Mouse (Mus musculus): ENCODE data around the gene Kcnk4. TPM values are rescaled to one million over a fixed set of nuclear protein-coding genes. Genes with fewer than 3 reads are reported as not detected.

The Kcnk4 gene
- polyA plus RNA-seq (2012): 0.05 TPM in 1 of 2 replicates, not detected in the other

DNA sequence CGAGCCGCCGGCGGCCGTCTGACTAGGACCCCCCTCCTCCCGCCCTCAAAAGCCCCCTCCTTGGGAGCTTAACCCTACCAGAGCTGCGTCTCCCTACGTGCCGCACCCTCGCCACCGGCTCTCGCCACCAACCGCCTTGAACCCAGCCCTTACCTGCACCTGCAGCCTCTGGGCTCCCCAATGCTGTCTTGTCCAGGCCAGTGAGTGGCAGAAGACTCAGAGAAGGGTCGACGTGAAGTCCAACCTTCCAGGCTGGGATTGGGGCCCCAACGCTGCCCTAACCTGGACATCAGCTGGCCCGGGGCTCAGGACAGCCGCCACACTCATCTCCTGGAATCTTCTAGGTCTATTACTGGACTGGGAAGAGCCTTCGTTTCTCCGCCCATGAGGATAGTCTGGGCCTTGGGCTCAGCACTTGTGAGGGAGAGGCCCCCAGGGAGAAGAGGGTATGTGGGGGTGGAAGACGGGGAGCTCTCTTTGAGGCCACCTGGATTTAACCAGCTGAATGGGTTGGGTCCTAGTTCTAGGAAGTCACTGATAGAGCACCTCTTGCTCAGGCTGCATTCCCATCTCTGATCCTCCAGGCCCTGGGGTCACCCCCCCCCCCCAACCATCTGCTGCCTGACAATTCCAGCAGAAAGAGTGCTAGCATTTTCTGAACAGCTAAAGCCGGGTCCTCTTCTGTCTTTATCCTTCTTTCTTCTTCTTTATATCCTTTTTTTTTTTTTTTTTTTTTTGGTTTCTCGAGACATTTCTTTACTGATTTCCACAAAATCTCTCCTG lies at the start of gene Kcnk4:
Gene Kcnk4 (minus strand): TSS at position 321 of the 783 bp plus-strand sequence.
- no peak for TF ChIP-seq GATA1 (IDR thresholded peaks at IDR 0.05; ENCODE audit: low read length)

DNA sequence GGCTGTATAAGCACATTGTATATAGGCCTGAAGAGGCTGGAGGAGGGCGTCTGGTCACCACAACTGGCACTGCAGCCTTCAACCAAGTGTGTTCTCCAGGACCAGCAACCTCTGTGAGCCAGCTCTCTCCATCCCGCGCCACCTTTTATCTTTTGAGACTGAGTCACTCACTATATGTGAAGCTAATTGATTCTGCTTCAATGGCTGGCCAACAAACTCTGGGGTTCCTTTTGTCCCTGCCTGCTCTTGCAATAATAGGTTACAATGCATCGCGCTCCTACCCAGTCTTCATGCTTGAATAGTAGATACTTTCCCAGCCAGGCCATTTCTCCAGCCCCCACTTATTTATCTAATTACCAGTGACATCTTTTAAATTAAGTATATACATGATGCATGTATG lies 49.3 kb upstream of the Kcnk4 start:
- TF ChIP-seq GATA1 (IDR thresholded peaks at IDR 0.05; ENCODE audit: low read length): no peak

DNA sequence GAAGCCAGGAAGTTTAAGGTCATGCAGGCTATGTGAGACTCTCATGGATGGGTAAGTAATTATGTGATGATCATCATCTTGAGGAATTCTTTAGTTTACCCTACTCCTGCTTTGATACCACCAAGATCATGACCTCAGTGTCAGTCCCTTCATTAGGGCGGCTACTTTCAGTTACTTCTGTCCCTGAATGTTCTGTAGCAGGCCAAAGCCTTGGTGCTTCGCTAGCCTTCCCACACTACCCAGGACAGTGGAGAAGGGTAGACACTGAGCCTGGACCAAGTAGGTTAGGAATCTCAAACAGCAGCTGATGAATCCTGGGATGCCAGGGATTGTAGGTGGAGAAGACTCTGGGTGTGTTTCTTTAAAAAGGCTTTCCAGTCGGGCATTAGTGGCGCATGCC lies 47.1 kb upstream of the Kcnk4 start:
- no peak for TF ChIP-seq GATA1 (IDR thresholded peaks at IDR 0.05; ENCODE audit: low read length)

DNA sequence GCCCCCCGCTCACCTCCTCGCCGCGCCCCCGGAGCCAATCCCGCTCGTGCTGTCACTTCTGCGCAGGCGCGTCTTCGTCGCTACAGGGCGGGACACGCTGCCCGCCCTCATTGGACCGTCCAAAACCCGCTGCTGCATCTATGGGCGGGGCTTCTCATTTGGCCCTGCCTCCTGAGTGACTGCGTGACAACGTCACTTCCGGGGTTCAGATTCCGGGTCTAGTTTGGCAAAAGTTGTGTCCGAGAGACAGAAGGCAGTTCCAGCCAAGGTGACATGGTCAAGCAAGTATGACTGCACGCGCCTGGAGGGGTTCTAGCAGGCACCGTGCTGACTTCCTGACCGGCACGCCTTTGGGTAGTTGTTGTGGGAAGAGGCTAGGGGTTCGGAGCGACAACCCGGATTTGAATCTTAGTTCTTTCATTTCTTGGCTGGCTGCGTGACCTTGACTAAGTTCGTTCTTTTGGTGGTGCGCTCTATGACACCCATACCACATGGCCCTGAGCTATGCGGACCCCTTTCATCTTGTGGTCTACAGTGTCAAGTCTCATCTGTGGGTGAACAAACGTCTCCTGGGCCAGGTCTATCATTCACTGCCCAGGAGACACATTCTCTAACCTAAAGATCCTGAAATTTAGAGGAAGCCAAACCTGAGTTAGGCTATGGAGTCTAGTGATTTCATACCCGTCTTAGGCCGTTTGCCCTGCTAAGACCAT lies 46.2 kb upstream of the Kcnk4 start, which contains the start of gene Fkbp2:
Gene Fkbp2 (minus strand): TSS at position 121 of the 713 bp plus-strand sequence.
- TF ChIP-seq GATA1 (IDR thresholded peaks at IDR 0.05; ENCODE audit: low read length): no peak

DNA sequence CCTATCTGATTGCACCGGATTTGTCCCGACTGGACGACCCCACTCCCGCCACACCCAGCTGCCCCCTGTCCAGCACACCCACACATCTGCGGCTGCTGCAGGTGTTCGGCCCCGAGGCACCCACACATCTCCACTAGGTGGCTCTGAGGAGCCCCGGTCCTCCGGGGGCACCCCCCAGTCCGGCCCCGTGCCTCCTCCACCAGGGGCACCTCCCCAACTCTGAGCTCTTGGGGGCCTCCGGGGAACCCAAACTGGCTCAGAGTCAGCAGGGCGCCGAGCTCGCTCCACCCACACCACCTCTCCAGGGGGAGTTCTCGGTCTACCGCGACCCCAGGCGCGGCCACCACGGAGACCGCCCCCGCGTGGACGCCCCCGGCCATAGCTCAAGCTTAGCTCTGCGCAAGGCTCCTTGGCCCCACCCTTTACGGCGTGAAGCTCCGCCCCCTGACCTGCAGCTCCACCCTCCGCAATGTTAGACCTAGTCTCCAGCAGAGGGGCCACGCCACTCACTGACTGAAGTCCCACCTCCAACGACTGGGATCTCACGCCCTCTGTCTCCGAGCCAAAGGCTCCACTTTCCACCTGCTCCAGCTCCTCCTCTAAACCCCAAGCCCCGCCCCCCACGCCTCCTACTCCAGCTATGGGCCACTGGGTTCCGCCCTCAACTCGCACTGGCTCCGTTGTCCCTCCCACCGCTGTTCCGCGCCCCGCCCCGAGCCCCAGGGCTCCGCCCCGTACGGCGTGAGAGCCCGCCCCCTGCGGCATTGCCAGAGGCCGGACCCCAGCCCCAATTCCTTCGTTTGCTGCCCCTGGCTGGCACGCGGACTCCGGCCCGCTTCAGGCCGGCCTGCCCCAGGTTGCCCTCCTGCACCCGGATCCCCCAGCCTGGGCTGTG lies 45.4 kb upstream of the Kcnk4 start:
- no peak for TF ChIP-seq GATA1 (IDR thresholded peaks at IDR 0.05; ENCODE audit: low read length)

DNA sequence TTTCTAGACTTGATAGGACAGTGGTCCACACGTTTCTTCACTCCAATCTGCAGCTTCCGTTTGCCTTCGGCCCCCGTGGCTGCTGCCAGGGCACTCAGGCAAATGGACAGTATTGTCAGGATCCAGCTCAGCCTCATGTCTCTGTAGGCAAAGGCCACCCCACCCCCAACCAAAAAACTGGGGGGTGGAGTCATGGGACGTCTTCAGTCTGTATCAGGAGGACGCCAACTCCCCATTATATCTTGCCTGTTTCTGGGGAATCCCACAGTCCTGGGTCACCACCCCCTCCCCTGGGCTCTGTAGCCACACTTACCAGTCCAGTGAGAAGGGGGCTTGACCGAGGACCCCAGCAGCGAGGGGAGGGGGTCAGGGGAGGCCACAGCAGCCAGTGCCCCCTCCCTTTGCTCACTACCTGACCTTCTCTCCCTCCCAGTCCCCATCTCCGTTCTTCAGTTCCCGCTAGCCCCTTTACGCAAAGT lies 44.7 kb upstream of the Kcnk4 start:
- TF ChIP-seq GATA1 (IDR thresholded peaks at IDR 0.05; ENCODE audit: low read length): no peak

DNA sequence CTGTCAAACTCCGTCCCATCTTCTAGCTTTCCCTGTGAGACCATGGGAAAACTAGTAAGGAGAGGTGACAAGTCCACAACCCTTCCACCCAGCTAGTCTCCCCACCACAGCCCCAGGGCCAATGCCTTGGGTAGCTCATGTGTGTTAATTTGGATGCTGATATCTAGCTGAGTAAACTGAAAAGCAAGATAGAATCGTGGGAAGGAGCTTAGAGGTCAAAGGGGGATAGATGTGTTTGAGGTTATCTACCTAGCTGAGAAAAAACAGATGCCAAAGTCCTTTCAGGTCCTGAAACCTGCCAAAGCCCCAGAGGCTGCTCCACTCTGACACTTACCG lies 44.3 kb upstream of the Kcnk4 start:
- no peak for TF ChIP-seq GATA1 (IDR thresholded peaks at IDR 0.05; ENCODE audit: low read length)

DNA sequence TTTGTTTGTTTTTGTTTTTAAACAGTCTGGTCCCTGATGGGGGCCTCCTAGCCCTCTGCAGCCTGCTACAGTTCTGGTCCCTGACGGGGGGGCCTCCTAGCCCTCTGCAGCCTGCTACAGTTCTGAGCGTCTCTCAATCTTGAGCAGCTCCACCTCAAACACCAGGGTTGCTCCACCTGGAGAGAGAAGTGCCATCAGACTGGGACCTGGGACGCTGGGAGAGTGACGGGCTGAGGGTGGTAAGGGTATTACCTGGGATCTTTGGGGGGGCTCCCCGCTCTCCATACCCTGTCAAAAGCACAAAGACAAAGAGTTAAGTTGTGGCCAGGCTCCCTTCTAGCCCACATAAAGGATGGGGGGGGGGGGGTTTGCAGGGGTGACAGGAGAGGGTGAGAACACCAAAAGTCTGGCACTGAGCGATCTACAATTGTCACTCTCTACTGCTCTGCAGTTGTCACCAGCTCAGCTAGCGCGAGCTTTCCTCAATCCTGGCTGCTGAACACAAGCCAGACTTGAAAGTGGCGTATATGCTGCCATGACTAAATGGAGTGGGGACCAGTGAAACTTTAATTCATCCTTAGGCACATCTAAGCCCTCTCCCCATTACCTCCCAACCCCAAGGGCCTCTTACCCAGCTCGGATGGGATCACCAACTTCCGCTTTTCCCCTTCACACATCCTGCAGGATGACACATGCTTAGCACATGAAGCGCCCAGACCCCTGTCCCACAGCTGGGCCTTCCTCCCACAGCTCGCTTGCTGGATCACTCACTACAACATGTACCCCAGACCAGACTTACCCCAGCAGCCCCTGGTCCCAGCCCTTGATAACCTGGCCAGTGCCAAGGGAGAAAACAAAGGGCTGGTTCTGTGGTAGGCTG lies 43.7 kb upstream of the Kcnk4 start:
- TF ChIP-seq GATA1 (IDR thresholded peaks at IDR 0.05; ENCODE audit: low read length): no peak

DNA sequence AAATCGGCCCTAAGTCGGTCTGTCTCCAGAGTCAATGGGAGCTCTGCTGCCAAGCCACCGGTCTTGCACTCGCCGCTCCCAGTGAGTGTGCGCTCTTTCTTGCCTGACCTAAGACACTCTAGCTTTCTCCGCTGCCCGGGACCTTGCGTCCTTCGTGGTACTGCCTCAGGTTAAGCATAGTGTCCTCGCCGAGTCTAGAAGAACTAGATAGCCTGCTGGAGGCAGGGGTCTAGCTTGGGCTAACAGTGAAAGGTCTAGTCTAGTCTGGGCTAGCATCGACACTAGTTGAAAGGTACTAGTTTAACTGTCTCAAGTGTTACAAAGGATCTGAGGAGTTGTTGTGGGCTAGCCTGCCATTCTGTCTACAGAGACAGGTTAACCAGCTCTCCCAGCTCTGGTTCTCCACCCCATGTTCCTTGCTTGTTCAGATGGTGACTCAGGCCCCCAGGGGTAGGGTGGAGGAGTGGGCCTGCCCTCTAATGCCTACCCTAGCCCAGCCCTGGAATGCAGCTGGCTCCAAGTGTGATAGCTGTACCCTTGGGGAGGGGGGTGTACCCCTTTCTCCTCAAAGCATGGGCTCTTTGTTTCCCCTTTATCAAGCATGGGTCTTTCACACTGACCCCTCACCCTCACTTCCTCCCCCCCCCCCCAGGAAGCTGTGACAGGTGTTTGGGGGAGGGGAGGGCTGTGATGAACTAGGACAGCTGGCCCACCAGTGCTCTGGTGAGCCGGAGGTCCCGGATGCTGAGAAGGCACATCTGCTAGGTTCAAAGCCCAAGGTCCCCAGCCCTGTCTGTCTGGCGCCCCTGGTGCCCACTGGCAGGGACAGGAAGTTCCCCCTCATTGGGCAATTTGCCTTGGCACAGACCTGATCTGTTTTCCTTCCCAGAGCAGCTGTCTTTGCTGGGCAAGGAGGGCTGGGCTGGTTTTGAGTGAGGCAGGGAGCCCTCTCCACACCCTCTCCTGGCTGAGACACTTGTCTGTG lies 41.5 kb upstream of the Kcnk4 start, which contains the start of gene Plcb3:
Gene Plcb3 (minus strand): TSS at position 934 of the 985 bp plus-strand sequence.
- TF ChIP-seq GATA1 (IDR thresholded peaks at IDR 0.05; ENCODE audit: low read length): no peak

DNA sequence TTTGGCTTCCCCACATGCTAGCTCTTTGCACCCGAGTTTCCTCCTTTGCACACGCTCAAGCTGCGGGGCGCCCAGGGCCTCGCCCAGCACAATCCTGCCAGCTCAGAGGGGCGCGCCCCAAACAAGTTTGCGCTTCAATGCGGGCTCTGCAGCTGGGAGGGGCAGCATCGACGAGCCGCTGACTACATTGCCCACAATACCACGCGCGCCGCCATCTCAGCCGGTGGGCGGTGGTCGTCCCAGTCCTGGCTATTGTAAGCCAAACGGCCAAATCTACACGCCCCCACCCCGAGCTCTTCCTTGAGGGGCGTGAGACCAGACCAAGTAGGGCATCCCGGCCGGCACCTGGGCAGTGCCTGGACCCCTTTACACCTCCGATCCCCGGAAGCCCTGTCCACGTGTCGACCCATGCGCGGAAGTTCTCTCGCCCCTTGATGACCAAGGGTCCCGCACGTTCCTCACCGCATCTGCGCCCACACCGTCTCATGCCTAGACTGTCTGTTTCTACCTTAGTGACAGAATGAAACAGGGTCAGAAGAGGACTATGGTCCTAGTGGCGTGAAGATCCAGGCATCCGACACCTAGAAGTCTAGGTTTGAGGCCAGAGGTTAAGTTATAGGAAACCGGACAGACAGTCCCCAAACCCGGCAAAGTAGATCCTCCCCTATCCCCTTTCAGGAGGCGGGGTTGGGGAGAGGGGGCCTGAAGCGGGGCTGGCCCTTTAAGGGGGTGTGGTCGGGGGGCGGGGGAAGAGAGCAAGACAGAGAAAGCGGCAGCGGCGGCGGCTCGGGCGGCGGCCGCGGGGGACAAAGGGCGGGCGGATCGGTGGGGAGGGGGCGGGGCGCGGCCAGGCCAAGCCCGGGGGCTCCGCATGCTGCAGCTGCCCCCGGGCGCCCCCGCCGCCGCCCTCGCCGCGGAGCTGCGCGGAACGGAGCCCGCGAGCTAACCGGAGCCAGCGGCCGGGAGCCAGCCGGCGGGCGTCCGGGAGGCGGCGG lies 40.2 kb upstream of the Kcnk4 start, which contains the start of gene Ppp1r14b:
Gene Ppp1r14b (plus strand): TSS at position 758 of the 995 bp plus-strand sequence.
- no peak for TF ChIP-seq GATA1 (IDR thresholded peaks at IDR 0.05; ENCODE audit: low read length)

DNA sequence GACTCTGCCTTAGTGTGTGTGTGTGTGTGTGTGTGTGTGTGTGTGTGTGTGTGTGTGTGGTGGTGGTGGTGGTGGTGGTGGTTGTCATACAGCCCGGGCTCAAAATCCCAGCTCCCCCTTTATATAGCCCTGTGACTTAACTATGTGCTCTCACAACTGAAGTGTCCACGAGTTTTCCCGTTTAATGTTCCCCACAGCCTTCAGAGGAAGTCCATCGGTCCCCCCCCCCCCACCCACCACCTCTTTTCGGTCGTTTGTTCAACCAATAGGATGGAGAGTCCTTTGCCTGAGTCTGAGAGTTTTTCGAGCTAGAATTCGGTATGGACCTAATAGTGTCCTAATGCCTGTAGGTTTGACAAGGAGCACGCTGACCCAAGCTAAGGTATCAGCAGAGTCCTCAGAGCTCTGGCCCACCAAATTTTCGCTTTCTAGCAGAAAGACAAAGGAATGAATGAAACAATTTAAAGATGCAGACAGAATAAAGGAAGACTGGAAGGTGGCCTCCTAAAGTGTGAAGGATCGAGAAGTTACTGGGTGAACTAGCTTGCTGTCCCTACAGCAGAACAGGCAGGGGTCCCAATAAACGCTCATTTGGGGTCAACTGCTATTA lies 39.4 kb upstream of the Kcnk4 start:
- no peak for TF ChIP-seq GATA1 (IDR thresholded peaks at IDR 0.05; ENCODE audit: low read length)
